Mouse (Mus musculus): Measurements from ENCODE around the gene Klf12.

GRCm38 (mm10) chr14:100328602-100329276 lies 44.3 kb upstream of the Klf12 start:
- no peak for TF ChIP-seq GATA1 (IDR thresholded peaks at IDR 0.05; ENCODE audit: borderline replicate concordance, low read length)
- no peak for TF ChIP-seq FLI1 (IDR thresholded peaks at IDR 0.05; ENCODE audit: low read length)
